Mouse (Mus musculus) olfactory bulb, adult 2 months (tissue): ENCODE data around the gene Ppm1m.

Experiments used
- CTCF ChIP-seq: fragments of 200-500 bp; IDR thresholded peaks from 2 replicates; pipeline ENCODE4 v1.5.1; 2012; ENCODE audit warnings: low read depth, mild to moderate bottlenecking, low read length, moderate library complexity; ENCODE audit not compliant: insufficient read depth
- POLR2A ChIP-seq: fragments of 200-500 bp; IDR thresholded peaks from 2 replicates; pipeline ENCODE4 v1.6.1; 2012; ENCODE audit warnings: mild to moderate bottlenecking, low read depth, low read length, moderate library complexity; ENCODE audit not compliant: insufficient read depth

GRCm38 (mm10) chr9:106222261-106222851, 22.8 kb upstream of the Ppm1m start, which contains the start of gene Tlr9:
- TF ChIP-seq CTCF = no peak
- no peak for TF ChIP-seq POLR2A
